Mouse (Mus musculus) embryo, embryonic 11.5 days (tissue): ENCODE data around the gene Ipo11.

ENCODE experiments used
- DNase-seq: peaks from one replicate; pipeline ENCODE4 v3.0.0-alpha.2; 2012; ENCODE audit warnings: low read depth, low spot score

Gene Ipo11

DNA sequence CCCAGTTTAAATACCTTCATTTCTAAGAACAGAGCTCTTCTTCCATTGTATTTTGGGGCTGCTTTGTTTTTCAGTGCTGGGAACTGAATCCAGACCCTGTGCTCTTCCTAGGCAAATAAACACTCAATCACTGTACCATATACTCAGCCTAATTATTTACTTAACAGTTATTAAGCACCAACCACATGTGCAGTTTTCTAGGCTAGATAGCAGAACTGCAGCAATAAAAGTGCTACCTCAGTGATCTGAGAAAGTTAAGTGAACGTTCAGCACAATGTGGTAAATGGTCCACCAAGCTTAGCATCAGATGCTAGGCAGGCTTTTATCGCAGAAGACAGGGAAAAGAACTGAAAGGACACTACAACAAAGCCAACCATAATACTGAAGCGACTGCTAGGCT, 32.1 kb downstream of the Ipo11 start:
- no peak for DNase-seq

DNA sequence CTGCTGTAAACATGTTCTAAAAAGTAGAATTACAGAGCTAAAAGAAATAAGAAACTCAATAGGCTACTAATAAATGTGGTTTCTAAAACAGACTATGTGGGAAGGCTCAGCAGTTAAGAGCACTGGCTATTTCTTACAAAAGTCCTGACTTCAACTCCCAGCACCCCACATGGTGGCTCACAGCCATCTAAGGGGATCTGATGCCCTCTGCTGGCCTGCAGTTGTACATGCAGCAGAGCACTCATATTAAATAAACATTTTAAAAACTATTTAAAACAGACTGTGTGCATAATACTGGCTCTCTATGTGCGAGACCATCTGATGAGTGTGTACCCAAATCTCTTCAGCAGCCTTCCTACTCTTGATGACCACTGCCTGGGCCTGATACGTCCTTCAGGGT, 42.5 kb downstream of the Ipo11 start:
- no peak for DNase-seq

DNA sequence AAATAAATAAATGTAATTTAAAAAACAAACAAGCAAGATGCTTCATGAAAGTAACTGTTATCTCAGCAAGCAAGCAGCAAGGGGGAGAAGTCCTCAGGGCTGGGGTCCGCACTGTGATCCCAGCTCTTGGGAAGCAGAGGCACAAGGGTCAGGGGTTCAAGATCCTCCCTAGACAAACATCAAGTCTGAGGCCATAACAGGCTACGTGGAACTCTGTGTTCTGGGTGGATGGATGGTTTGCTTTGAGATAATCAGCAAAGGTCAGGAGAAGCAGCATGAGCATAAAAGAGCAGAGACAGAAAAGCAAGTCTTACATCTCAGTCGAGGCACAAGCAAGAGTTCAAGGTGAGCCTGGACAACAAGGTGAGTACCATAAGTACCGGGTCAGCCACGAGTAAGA, 43.1 kb downstream of the Ipo11 start:
- DNase-seq, result no peak

DNA sequence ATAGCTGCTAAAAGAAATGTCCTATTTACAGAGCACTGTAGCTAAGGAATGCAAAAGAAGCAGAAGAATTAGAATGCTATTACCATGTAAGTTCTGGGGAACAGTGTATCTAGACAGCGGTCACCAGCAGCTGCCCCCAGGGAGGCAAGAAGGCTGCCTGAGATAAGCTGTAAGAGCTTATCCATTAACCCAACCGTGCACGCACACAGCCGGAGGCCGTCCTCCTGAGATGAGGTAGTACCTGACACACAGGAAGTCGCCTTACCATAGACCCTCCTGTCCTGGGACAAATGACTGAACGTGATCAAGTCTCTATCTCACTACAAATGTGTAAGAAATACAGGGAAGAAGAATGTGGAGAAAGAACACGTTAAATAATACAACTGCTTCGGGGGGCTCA, 43.6 kb downstream of the Ipo11 start:
- peak; percentile 19 for DNase-seq

DNA sequence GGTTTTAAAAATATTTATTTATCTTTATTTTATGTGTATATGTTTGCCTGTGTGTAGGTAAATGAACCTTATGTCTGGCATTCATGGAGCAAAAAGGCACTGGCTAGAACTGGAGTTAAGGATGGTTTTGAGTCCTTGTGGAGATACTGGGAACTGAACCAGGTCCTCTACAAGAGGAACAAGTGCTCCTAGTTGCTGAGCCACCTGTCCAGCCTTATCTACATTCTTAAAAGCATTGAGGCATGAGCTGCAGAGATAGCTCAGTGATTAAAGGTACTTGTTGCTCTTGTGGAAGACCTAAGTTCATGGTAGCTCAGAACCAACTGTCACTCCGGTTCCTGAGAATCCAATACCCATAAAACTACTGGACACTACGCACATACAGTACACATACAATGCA, 49.4 kb downstream of the Ipo11 start:
- DNase-seq, result no peak

DNA sequence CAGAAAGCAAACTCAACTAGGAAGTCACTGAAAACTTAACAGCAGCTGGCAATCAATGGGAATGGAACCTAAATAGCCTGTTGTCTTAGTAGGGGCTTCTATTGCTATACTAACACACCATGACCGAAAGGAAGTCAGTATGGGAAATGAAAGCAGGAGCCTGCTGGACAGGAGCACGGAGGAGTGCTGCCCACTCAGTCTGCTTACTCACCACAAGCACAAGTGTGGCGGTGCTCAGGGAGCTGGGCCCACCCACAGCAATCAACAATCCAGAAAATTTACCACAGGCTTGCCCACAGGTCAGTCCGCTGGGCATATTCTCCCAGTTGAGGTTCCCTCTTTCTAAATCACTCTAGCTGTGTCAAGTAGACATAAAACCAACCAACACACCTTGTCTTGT, 52.5 kb downstream of the Ipo11 start:
- DNase-seq, result no peak

DNA sequence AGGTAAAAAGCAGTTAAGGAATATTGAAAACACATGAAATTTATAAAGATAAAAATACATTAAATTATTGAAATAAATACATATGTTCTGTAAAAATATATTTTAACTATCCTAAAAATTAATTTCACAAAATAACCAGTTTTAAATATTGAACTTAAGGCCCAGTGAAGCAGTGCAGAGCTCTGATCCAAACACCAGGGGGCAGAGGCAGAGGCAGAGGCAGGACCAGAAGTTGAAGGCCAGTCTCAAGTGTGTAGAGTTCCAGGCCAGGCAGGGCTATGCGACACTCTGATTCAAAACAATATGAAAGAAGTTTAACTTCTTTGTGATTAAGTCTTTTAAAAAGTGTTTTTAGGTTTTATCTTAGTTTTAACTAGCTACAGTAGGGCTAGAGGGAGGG, 60.5 kb downstream of the Ipo11 start:
- no peak for DNase-seq

DNA sequence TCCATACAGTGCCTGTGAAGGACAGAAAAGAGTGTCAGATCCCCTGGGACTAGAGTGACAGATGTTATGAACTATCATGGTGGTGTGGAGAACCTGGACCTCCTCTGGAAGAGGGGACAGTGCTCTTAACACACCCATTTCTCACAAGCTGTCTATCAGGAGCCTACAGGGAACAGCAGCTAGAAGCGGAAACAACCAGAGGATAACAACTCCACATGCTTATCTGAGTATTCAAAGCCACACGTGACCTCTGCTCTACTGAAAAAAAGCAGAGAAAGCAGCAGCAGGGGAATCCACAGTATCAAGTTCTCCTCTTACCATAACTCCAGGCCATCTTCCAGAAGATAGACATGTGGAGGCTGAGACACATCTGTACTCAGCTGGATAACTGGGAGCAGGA, 71.2 kb downstream of the Ipo11 start:
- DNase-seq, result no peak

DNA sequence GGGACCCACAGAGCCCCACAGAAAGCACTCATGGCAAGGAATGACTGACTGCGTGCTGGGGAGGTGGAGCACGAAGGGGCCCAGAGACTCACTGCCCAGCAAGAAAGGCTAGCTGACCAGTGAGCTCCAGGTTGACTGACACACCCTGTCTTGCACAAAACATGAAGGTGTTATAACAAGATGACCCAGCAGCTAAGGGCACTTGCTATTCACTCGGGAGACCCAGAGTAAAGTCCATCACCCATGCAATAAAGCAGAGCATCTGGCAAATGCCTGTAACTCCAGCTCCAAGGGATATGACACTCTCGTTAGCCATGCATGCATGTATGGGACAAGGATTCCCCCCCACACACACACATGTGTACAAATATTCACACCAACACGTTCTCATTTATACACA, 78.0 kb downstream of the Ipo11 start:
- no peak for DNase-seq

DNA sequence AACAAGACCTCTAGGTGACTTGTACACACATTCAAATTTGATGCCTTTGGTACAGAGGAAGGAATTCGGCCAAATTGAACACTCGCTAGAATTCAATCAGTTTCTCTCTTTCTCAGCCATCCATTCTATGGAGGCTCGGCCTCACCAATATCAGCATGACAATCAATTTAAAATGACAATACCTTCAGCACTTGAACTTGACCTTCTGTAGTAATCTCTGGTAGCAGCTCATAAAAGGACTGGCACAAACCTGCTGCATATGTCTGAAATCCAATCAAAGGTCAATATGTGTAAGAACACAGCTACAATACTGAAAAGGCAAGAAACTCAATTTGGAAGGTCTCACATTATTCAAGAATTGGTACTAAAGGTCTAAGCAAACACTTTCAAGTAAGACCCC, 80.2 kb downstream of the Ipo11 start:
- DNase-seq, result no peak

DNA sequence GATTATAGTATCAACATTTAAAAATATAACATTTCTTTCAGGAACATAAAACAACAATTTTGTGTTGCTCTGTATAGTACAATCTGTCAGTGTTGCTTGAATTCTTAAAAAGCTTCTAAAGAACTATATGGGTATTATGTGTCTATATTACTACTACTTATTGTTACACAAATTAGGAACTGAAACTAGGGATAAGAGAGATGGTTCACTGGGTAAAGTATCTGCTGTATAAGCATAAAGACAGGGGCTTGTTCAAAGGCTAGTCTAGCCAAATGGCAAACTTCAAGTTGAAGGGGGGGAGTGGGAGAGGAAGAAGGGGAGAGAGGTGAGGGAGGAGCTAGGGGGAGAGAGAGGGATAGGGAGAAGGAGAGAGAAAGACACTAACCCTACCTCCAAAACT, 89.2 kb downstream of the Ipo11 start:
- DNase-seq, result no peak

DNA sequence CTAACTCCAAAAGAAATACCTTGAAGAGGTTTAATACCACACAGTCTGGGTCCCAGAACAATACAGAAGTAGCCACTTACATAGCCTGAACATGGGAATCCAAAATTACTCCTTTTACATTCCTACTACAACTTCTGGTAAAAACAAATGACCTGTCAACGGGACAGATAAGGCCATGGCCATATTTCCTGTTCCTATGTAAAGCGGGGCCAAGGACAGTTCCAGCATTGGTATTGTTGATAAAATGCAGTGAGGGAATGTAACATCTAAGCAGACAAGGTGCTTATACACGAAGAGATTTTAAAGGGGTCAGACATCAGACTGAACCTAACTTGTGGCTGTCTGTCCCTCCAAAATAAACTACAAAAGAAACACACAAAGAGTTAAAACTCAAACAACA, 91.8 kb downstream of the Ipo11 start:
- no peak for DNase-seq

DNA sequence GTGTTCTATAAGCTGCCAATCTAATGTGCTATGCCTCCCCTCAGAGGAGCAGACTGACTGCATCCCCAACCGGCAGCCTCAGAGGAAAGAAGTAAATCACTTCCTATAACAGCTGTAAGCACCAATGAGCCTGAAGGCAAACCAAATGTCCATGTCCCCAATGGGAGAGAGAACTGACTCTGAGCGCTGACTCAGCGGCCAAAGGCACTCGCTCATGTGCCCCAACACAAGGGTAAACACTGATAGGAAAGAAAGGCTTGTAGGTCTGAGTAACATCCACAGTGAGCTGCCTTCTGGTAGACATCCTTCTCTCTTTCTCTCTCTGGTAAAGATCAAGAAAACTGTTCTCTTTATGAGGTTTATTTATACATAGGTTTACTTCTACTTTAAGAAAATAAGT, 94.2 kb downstream of the Ipo11 start:
- DNase-seq, result no peak

DNA sequence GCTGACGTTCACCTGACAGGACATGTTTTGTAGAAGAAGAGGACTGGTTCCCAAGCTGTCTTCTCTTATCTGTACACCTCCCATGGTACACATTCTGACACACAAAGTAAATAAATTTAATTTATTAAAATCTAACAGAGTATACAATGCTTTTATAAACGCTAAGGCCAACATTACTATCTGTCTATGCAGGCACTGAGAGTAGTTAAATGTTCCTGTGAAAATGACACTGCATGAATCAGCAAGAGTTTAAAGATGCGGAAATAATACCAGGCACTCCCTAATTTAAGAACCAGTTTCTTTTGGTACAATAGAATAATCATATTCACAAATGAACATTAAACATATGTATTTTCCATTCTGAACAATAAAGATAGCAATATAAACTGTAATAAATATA, 98.0 kb downstream of the Ipo11 start:
- DNase-seq, result no peak

DNA sequence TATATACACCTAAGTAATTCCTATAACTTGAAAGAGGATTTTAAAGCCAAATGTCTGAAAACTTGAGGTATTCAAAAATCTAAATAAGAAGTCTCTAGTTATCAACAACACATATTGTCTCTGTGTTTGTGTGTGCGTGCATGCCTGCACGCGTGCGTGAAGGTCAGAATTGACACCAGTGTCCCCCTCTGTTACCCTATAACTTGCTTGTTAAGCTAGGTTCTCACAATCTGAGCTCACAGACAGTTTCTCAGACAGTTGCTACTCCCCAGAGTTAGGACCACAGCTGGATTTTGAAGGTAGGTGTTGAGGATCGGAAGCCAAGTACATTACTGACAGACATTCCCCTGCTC, 100.3 kb downstream of the Ipo11 start:
- DNase-seq, result no peak

DNA sequence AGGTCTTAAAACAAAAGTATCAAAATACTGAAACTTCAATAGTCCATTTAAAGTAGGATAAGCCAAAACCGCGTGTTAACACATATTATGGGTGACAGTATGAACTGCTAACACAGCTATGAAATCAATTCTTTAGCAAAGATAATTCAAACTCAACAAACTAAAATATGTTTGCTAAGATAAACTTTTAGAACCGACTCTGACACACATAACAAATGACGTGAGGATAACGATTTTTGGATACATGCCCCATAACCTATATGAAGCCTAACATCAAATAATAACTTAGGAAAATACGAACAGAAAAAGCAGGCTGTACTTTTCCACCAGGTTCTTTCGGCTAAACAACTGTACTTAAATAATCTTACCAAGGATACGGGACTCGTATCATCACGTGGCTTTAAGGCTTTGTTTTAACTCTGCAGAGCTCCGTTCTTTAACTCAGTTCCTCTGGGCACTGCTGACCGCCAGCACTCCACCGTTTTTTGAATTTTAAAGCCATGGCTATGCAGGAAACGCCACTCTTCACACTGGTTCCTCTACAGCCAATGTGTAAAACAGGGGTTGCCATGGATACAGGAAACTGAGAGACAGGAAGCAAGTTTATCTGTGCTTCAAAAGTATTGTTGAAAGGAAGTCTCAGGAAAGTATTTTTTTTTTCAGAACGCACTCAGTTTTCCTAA, 100.8 kb downstream of the Ipo11 start:
- peak; percentile 16 for DNase-seq

DNA sequence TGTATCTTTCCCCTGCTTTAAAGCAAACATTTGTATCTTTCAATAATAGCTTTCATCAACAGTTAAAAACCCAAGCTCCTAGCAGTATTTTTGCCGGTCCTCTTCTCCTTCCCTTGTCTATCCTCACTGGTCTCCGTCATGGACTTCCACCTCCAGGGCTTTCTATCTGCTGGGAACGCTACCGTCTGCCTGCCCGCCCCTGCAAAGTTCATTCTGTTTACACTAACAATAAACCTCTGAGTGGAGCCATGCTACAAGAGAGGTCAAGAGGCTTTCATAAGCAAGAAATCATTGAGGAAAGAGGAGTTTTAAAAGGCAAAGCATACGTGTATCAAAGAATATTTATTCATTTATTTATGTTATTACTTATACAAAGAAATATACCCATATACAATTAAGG, 106.7 kb downstream of the Ipo11 start:
- DNase-seq, result no peak

DNA sequence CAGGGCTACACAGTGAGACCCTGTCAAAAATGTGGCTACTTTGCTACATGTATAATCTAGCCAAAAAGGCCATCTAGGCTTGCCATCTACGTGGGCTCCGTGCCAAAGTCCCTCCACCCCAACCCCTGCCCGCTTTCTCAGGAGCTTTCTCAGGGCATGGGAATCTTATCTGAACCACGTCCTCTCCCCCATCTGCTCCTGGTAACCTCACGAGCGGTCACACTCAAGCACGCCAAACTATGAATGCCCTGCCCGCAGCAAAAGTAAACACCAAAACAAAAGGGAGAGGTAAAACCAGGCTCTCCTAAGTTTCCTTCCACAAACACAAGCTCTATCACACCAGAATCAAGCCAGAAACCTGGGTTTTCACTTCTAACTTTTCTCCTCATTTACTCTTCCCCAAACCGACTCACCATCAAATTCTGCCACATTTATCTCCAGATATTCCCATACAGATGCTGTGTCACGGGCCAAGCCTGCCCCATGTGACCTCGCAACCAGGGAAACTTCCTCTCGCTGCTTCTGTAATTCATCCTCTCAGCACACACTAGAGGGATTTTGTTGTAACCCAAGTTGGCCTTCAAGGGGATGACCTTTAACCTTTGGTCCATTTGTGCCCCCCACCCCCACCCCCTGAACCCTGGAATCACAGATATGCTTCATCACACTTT, 107.3 kb downstream of the Ipo11 start:
- DNase-seq, result no peak

DNA sequence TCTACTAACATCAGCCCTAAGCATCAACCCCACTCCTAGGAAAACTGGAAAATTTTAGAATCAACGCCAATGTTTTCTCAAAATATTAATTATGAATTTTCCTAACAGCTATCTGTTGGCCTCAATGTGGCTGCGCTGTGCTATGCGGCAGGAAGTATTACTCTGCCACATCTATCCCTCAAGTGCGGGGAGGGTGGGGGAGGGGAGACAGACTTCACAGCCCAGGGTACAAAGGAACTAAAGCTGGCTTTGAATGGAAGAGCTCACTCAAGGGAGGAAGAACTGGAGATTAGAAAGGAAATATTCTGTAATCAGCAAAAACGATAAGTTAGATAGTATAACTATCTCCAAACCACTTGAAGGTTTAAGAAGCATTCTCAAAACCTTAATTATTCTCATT, 111.1 kb downstream of the Ipo11 start:
- no peak for DNase-seq

DNA sequence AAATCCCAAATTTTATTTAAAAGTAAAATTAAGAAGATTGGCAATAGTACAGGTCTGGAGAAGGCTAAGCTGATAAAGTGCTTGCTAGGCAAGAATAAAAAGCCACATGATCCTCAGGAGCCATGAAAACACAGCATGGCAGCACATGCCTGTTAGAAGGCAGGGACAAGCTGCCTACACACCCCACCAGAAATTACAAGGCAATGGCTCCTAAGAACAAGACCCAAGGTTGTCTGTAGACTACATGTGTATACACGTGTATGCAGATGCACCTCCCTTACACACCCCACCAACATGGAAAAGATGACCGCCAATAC, 112.9 kb downstream of the Ipo11 start:
- no peak for DNase-seq

DNA sequence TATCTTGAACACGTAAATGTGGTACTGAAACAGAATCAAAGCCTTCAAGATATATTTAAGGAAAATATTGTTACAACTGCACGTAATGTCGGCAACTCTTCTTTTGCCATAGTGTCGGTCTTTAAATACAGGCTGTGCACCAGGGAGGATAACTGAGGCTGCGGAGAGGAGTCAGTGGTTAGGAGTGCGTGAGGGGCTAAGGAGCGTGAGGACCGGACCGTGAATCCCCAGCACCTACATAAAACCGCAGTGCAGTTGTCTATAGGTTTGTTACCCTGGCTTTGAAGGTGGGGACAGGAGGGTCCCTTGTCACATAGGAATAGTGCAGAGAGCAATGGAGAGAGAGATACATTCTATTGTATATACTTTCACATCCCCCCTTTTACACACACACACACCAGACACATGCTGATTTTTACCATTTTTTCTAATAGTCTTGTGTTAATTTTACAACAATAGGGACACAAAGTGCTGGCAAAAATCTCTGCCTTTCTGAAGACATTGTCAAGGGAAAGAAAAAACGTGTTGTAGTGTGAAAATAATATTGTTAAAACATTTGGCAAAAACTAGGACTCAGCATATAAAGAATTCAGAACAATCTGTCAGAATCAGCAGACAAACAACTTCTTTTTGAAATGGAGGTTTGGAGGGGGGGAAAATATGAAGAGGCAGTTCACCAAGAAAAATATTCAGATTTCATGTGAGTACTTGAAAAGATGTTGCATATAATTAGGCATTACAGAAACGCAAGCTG, 113.5 kb downstream of the Ipo11 start:
- DNase-seq, result no peak

DNA sequence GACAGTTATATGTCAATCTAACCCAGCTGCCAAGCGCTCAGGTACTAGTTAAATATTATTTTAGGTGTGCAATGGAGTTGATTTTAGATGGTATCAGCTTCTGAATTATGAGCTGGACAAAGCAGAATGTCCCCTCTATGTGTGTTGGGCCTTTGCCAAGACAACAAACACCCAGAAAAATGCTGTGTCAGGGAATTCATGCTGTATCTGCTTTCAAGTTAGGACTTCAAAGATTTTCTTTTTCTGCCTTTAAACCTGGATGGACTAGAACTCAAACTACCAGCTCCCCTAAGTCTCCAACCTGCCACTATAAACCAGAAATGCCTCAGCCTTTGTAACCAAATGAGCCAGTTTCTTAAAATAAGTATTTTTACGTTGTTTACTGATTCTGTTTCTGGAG, 116.6 kb downstream of the Ipo11 start:
- DNase-seq, result no peak

DNA sequence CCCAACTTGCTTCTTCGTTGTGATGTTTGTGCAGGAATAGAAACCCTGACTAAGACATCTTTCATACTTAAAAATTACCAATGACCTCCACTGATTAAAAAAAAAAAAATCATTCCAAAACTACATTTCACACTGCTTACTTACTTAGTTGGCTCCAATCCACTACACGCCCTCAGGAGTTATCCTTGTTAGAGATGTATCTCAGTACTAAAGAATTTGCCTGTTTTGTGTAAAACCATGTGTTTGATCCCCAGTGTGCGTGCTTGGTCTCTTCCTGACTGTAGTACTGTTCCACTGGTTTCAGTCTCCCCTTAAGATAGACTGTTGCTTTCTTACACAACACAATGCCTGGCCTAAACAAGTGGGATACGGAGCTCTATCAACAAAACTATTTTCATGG, 117.0 kb downstream of the Ipo11 start:
- DNase-seq, result no peak
